Mouse (Mus musculus) adipocyte (in vitro differentiated cells): ENCODE results near the gene Capn11.

ENCODE experiments used
- DNase-seq: peaks from one replicate; pipeline ENCODE4 v3.0.0-alpha.2; 2016; ENCODE audit warnings: low spot score

Gene Capn11

GRCm38 (mm10) chr17:45582715-45583355 lies 76.3 kb downstream of the Capn11 start:
- DNase-seq: peak; percentile 58

GRCm38 (mm10) chr17:45582188-45582587 lies 76.9 kb downstream of the Capn11 start:
- no peak for DNase-seq

- peak; percentile 91 for DNase-seq
These were observed 77.5 kb downstream of the Capn11 start for GRCm38 (mm10) chr17:45581567-45581983.

DNA sequence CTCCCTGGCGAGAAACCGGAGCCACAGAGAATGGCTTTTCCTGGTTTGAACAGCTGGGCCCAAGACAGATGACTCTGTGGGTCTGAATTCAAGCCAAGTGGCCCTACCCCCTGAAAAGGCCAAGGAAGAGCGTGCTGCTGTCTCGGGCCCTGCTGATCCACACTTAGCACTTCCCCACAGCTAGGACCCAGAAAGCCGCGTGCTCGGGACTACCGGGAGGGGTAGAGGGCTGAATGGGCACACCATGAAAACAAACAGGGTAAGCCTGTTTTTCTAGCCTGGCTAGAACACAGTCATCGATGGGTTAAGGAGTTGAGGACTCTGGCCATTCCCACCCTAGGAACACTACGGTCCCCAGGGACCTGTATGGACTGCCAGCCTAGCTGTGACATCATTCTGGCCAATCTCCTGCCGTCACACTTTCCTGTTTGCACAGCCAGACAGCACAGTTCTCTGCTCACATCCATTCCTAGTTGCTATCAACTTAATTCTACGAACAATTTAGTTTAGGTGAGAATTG lies 78.1 kb downstream of the Capn11 start:
- DNase-seq: no peak
